Mouse (Mus musculus) T-helper 1 cell (primary cell): ENCODE measurements around the gene 4931429L15Rik.
"Not testable (repeated sequence)": the region's sequence is repeated elsewhere in the genome, so short reads cannot be mapped to it uniquely, and the experiment has no call there.

ENCODE experiments used
- in situ Hi-C: fragments of 300-600 bp; cut with MboI, MseI; formaldehyde crosslinking; loops from one replicate; pipeline ENCODE4 v1.15.1; 2025; ENCODE audit warnings: high pct_unique_total_duplicates

4931429L15Rik gene

DNA sequence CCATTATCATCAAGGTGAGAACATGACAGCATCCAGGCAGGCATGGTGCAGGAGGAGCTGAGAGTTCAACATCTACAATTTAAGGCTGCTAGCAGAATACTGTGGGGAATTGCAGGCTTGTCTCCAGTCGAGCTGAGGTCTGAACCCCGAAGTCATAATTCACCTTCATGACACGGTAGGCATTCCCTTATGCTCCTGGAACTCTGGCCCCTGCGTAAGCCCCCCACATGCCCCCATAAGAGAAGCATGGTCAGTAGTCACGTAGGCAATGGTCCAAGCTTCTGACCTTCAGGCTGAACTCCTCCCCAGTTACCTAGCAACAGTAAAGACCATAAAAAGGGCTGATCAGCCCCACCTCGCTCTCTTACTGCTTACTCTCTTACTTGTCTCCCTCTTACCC lies at the start of gene 4931429L15Rik:
Gene 4931429L15Rik, minus strand, starts transcription at position 101 of the 400 bp plus-strand sequence.
- in situ Hi-C loops = not testable (repeated sequence)

DNA sequence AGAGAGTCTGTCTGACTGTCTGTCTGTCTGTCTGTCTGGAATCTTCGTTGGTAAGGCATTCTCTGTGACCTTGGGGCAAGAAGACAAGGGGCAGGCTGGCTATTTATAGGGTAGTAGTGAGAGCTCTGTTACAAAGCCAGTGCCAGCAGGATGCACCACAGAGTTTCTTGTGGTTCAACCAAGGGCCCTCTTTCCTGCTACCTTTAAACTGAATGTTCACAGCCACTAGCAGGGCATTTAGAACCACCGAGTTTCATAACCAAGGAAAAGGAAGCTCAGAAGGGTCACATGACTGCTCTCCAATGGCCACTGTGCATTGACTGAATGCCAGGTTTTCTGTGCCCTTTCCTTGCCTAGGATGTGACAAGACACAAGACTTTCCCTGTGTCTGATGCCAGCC lies 42.7 kb upstream of the 4931429L15Rik start:
- in situ Hi-C loops = no loop called here

GRCm38 (mm10) chr9:46361461-46362111 lies 41.8 kb upstream of the 4931429L15Rik start:
- in situ Hi-C loops = no loop called here

GRCm38 (mm10) chr9:46353992-46354391 lies 34.2 kb upstream of the 4931429L15Rik start:
- in situ Hi-C loops = no loop called here

DNA sequence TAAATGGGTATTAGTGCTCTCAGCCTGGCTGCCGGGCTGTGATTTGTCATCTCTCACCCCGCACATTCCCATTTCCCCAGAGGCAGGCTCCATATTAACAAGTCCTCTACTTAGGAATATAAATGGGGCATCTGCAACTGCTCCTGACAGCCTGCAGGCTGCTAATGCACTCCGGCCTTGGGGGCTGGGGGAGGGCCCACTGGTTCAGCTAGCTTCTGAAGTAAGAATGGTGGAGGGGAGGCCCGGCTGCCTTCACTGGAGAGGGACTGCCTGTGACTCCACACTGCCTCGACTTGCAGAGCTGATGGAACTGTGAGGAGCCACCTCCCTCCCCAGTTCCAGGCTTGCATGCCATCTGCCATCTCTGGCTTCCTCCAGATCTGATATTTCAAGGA lies 33.5 kb upstream of the 4931429L15Rik start:
- in situ Hi-C loops = no loop called here

DNA sequence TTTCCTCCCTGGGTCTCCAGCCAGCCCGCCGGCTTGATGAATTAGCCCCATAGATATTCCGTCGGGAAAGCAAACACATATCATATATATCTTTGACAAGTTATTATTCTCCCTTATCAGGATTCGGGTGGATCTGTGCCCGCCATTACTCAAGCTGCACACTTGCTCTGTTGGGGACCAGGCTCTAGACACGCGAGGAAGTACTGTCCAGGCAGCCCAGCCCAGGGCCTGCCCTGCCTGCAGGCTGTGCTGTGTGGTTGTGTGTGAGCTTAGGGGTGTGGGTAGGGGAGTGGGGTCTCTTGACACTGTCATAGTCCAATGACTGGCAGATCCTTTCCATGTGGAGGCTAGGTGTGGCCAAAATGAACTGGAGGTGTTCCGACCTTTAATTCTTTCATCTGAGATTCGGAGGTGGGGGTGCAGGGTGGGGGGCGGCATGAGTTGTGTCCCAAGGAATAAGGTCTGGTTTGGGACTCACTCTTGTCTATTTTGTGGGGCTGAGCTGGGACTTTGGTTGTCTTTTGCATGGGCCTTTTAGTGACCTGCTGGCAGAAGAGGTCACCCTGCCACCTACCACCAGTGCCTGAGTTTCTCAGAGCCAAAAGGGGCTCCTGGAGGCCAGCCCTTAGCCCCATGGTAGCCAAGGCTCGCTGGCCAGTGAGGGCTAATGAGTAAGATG lies 33.0 kb upstream of the 4931429L15Rik start:
- in situ Hi-C loops = no loop called here

DNA sequence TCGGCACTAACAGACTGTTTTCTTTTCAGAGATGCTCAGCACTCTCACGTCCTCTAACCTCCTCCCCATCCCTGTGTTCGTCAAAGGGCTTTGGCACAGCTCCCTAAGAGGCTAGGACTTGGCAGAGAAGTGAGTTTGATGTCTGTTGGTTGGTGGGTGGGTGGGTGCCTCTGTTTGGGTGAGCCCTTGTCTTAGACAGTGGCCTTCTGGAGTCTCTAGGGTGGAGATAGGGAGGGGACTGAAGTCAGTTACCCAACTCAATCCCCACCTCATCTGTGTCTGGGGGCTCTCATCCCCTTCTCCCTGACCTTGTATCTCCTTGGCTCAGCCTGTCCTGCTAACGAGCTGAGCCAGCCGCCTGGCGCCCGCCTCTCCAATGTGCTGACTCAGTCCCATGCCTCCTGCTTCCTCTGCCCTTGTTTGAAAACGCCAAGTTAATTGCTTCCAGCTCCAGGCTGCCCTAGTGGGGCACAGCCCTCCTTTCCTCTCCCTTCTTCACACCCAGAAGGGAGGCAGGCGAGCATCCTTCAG lies 30.7 kb upstream of the 4931429L15Rik start:
- in situ Hi-C loops = no loop called here

DNA sequence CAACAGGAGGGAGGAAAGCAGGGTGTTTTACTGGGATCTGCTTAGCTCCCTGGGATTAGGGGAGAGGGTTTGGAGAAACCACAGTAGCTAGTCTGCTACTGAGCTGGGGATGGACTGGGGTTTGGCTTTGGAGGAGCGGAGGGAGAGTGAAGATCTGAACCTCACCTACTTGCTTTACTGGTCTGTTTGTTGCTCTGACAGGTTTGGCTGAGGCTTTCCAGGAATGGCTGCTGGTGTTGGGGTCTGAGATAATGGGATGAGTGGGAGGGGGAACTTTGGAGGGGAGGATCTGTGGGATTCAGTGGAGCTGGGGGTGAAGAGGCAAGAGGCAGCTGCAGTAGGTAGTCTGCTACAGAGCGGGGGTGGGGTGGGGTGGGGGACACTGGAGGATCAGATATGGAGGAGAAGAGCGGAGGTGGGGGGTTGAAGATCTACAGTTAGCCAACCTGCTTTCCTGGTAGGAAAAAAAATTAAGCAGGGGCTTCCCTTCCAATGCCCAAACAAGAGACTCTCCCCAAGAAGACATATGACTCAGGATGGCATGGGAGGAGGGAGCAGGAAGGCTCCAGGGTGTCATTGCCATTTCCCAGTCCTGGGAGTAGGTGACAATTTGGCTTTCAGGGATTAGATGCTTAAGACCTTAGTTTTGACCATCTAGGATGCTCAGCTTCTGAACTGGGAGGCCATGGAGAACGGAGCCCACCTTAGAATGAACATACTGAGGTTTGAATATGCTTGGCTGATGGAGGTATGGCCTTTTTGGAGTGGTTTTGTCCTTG lies 26.3 kb upstream of the 4931429L15Rik start:
- in situ Hi-C loops = no loop called here

- in situ Hi-C loops = no loop called here
These were observed 19.4 kb upstream of the 4931429L15Rik start for GRCm38 (mm10) chr9:46339051-46339652.

- in situ Hi-C loops = no loop called here
These were observed 18.6 kb upstream of the 4931429L15Rik start for GRCm38 (mm10) chr9:46338384-46338783.

GRCm38 (mm10) chr9:46337852-46338291 lies 18.1 kb upstream of the 4931429L15Rik start:
- in situ Hi-C loops = no loop called here

- in situ Hi-C loops = no loop called here
These were observed 17.5 kb upstream of the 4931429L15Rik start for GRCm38 (mm10) chr9:46337331-46337730.

- in situ Hi-C loops = not testable (repeated sequence)
These were observed 16.5 kb upstream of the 4931429L15Rik start for GRCm38 (mm10) chr9:46336294-46336693.

GRCm38 (mm10) chr9:46335461-46335995 lies 15.7 kb upstream of the 4931429L15Rik start:
- in situ Hi-C loops = no loop called here

GRCm38 (mm10) chr9:46334471-46335025 lies 14.8 kb upstream of the 4931429L15Rik start:
- in situ Hi-C loops = no loop called here

DNA sequence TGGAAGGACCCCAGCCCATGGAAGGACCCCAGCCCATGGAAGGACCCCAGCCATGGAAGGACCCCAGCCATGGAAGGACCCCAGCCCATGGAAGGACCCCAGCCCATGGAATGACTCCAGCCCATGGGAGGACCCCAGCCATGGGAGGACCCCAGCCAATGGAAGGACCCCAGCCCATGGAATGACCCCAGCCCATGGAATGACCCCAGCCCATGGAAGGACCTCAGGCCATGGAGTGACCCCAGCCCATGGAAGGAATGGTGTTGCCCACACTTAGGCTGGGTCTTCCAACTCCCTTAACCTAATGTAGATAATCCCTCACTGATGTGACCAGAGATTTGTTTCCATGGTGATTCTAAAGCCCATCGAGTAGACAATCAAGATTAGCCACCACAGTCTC lies 11.5 kb upstream of the 4931429L15Rik start:
- in situ Hi-C loops = no loop called here

DNA sequence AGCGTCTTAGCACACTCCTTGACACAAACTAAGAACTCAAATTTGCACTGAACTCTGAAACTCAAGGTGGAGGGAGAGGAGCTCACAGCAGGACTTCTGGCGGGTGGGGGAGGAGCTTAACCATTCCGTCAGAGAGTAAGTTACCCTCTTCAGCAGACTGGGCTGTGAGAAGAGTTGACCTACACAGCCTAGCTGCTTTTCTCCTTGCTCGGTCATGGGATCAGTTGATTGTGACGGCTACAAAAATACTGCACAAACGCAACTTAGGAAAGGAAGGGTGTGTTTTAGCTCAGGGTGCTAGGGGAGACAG lies 10.8 kb upstream of the 4931429L15Rik start:
- in situ Hi-C loops = no loop called here

DNA sequence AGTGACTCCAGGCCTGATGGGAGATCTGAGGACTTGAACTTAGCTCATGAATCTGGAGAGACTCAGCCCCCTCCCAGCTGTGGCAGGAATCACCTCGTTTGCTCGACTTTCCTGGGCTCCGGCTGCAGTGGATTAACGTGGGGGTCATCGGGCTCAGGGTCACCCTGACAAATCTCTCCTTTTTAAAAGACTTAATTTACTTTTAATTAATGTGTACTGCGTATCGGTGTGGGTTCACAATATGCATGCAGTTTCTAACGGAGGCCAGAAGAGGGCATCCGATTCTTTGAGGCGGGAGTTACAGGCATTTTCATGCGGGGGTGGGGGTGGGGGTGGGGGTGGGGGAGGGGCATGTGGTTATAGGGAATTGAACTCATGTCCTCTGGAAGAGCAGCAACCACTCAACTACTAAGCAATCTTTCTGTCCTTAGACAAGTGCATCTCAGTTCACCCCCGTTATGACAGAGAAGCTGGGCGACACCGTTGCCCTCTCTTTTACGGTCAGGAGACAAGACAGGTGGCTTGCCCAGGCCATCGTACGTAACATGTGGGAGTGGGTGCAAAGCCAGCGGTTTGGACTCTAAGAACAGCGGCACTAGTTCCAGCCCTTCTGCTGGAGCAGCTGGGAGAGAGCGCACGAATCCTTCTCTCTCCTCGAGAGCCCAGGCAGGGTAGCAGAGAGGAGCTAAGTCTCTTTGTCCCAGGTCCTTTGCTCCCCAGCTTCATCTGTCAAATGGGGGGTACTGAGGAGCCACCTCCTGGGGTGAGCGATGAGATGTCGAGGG lies 10.2 kb upstream of the 4931429L15Rik start:
- in situ Hi-C loops = no loop called here

DNA sequence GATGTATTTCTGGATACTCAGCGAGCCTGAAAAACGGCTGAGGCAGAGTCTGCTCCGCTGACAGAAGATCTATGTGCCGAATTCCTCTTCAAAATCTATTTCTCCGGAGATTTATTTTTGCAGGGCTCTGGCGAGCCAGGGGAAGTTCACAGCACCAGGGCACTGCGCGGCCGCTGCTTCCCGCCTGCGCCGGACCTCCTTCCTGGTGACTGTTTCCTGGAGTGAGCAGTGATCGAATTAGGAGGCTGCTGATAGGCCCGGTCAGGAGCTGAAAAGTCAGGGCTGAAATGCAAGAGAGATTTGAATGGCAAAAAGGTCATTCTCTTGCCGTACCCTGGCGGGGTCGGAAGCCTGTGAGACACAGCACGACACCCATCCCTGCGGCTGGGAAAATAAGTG lies 9.5 kb upstream of the 4931429L15Rik start:
- in situ Hi-C loops = no loop called here

- in situ Hi-C loops = no loop called here
These were observed 8.9 kb upstream of the 4931429L15Rik start for GRCm38 (mm10) chr9:46328572-46329249.
